Mouse (Mus musculus): Measurements from ENCODE around the gene Epn2. TPM values are rescaled to one million over a fixed set of nuclear protein-coding genes. Genes with fewer than 3 reads are reported as not detected.

Epn2 gene
- total RNA-seq (2021) (10 to 100 TPM; 20.6 to 29.5 TPM), polyA plus RNA-seq (2012; rRNA removed) (18.2 and 18.6 TPM in 2 replicates)
- long read RNA-seq, full-length matches to known transcripts: 11 of 21 reads
- long read RNA-seq, partial matches to known transcripts: 6 of 21 reads
- long read RNA-seq, other reads (novel, unspliced or antisense): 4 of 21 reads

DNA sequence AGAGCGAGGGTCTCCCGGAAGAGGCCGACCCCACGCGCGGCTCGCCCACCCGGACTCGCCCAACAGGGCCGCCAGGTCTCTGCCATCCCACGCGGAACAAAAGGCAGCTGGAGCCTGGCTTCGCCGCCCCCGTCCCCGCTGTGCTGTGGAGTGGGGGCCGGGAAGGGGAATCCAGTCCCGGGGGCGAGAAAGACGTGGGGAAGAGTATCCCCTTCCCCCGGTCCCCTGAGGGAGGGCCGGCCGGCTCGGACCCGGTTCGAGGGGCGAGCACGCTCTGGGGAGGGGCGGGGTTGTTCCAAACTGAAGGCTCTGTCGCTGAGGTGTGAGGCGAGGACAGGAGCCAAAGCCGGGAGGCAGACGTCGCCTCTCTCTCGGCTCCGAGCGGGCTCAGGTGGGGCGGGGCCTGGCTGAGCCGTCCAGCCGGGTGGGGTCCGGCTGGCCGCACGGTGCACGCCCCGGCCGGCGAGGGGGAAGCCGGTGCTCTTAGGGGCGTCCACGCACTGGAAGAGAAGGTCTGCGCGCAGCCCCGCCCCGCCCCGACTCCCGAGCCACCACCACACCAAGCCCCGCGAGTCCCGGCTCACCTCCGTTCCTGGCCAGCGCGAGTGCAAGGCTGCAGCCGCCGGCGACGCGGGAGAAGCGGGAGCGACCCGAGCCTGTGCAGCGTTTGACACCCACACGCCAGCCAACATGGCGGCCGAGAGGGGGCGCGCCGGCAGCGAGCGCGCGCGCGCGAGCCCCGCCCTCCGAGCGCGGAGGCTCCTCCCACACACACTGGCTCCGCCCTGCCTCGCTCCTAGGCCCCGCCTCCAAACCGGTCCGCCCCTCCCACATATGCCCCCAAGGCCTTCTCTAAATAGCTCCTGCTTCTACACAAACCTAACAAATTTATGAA, at the start of gene Epn2:
Epn2 (minus strand) TSS at position 705 of the 895 bp plus-strand sequence.
- DNase-seq: peak; percentile 85

GRCm38 (mm10) chr11:61626509-61626908, 47.0 kb upstream of the Epn2 start:
- DNase-seq: no peak

DNA sequence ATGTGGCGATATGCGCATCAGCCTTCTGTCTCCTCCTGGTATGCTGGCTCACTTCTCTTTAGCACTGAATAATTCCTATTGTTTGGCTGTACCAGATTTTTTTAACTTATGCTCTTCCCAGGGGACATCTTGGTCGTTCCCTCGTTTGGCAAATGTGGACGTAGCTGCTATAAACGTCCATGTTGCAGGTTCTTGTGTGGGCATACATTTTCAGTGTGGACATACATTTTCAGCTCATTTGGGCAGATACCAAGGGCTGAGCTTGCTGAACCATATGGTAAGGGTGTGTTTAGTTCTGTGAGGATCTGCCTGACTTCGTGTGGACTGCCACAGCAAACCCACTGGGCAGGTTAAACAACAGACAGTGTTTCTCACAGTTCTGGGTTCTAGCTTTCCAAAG, 45.6 kb upstream of the Epn2 start:
- DNase-seq: no peak

- no peak for DNase-seq
These were observed 41.3 kb upstream of the Epn2 start for GRCm38 (mm10) chr11:61620762-61621161.

GRCm38 (mm10) chr11:61620254-61620670, 40.8 kb upstream of the Epn2 start:
- peak; percentile 80 for DNase-seq

- DNase-seq: peak; percentile 71
These were observed 40.3 kb upstream of the Epn2 start for GRCm38 (mm10) chr11:61619791-61620241.

DNA sequence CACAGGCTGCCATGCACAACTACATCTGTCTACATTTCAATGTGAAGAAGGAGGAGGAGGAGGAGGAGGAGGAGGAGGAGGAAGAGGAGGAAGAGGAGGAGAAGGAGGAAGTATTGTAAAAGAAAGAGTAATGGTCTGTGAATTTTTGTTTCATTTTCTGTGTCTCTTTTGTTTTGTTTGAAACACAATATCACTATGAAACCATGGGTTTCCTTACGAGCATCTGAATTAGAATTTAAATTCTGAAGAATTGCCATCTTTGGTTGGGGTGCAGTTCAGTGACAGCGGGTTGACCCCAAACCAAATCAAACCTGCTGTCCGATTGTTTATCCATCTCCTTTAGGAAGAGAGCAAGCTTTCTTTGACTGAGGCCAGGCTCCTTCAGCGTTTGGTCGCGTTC, 39.9 kb upstream of the Epn2 start:
- DNase-seq: no peak

DNA sequence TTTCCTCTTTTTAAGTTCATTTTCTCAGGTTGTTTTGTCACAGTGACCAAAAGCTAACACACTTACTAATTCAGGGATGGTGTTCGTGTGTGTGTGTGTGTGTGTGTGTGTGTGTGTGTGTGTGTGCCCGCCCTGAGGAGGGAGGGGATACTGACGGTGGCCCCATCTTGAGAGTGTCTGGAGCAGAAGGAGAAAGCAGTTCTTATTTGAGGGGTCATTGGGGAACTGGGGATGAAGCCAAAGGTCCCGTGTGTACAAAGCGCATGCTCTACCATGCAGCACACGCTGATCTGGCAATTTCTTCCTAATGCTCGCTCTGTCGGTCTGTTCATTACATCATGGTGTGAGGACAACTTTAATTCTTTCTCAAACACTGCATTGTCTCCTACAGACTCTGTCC, 39.1 kb upstream of the Epn2 start:
- no peak for DNase-seq

DNA sequence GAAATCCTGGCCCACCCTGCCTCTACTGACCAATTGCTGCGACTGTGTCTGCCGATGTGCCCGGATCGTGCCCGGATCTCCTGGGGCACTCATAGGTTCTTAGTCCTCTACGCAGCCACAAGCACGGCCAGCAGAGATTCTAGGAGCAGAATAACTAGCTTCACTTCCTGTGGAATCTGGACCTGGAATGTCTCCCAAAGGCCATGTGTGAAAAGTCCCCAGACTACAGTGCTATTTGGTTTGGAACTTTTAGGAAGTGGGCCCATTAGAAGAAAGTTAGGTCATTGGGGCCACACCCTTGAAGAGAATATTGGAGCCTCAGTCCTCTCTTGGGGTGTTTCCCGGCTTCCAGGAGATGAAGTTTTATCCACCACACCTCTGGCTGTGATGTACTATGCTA, 38.6 kb upstream of the Epn2 start:
- DNase-seq: no peak

DNA sequence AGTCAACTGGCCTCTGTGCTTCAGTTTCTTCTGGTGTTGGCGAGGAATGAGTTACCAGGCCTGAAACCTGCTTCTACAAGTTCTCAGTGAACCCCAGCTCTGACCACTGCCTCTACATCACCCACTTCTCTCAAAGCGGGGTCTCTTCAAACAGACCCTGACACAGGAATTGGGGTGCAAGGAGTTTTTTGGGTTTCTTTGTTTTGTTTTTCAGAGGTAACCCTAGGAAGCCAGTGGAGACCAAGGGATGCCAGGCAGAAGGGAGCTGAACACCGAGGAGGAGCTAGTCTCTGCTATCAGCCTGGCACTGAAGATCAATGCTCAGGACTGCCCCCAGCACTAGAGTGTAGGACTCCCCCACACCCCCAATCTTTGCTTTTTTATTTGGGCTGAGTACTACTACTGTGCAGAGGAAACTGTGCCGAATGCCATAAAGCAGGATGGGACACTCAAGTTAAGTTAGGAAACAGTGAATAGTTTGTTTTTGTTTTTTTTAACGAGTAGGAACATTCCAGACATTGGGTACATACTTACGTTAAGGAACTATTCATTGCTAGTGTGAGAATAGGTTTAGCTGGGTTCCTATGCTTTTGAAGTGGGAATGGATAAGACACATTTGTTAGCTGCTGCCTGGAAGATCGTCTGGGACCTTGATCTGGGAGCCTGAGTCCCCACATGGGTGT, 37.9 kb upstream of the Epn2 start:
- no peak for DNase-seq

DNA sequence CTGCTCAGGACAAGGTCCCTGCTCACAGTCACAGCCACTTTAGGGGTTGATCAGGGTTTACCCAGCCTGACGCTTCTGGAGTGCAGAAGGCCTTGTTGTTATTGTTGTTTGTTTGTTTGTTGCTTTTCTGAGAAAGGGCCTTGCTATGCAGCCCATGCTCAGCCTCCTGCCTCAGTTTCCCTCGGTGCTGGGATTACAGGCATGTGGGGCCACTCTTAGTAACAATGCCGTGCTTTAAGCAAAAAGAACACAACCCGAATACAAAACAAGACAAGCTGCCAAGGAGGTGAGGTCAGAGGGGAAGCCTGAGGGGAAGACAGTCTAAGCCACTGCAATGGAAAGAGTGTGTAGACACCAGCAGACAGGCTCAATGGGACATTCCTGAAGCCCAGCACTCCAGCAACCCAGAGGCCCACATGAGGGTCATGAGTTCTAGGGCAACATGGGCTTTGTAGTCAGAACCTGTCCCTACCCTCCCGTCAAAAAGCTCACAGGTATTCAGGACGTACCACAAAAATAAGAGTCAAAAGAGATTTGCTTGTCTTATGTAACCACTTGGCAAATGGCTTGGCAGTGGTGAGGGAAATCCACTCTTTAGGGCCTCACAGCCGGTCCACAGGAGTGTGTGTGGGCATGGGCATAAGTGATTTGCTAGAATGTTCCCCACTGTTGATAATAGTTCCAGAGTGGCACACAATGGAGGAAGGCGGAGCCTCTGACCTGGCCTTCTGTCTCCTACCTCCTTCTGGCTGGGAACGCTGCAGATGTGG, 37.2 kb upstream of the Epn2 start:
- no peak for DNase-seq

DNA sequence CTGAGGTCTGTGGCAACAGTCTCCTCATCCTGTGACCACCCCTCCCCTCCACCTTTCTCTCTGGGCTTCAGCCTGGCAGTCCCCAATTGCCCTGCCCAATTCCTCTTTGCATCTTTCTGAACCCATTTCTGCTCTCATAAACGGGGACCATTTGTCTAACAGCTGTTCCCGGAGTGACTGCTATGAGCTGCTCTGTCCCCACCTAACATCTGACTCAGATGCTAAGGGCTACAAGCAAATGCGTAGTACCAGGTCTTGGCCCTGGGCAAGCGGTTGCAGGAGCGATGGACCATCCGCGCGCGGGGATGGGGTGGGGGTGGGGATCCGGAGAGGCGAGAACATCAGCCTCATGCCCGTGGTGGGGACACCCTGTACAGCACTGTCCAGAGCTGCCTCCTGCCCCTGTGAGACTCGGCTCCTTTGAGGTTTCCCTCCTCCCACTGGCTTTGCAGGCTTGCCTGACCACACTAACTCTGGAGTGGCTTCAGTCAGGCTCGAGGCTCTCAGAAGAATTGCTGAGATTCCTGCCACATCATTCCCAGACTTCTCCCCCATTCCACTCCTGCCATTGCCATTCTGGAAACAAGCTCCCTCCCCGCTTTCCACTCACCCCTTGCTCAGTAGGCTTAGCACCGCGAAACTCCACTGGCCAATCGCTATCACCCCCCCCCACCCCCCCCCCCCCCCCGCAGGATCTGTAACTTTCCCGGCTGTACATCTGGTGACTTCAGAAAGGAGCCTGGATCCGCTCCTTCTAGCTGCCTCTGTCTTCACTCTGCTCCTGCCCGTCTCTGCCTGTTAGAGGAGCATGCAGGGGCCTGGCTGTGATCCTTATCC, 36.4 kb upstream of the Epn2 start:
- DNase-seq: peak; percentile 11

- DNase-seq: no peak
These were observed 34.9 kb upstream of the Epn2 start for GRCm38 (mm10) chr11:61614401-61614800.

DNA sequence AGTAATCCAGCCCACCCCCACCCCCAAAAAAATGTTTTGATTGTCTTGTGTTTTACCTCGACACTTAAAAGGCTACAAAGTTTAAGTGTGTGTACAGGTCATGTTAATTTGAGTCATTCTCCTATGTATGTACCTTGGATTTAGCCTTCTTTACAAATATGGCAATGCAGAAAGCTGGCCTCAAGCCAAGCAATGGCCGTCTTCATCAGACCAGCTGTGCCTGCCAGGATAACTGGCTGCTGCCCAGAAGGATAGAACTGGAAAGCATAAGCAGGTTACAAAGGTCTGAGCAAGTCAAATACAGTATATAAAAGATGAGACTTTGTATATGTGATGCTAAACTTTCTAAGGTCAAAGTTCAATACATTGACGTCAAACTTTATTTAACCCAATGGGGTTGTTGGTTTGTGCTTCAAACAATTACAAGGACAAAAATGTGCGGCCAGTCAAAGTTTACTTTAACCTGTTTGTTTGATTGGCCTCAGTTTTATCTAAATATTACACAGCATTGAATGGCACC, 32.7 kb upstream of the Epn2 start:
- no peak for DNase-seq

GRCm38 (mm10) chr11:61611197-61611596, 31.7 kb upstream of the Epn2 start:
- no peak for DNase-seq

GRCm38 (mm10) chr11:61608072-61608471, 28.6 kb upstream of the Epn2 start:
- peak; percentile 29 for DNase-seq

DNA sequence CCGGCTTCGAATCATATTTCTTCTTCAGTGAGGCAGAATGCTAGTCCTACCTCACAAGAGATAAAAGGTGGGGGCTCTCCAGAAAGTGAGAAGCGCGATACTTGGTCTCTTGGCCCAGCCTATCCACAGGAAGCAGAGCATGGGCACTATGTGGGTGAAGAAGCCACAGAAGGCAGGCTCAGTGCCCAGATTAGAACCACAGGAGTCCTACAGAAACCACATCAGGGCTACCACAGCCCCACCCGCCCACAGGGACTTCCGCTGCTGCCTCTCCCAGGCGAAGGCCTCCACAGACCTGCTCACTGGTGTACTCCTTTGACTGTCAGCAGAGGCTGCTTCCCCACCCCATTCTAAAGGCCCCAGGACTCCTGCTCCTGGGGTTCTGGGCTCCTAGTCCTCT, 23.2 kb upstream of the Epn2 start:
- peak; percentile 17 for DNase-seq

DNA sequence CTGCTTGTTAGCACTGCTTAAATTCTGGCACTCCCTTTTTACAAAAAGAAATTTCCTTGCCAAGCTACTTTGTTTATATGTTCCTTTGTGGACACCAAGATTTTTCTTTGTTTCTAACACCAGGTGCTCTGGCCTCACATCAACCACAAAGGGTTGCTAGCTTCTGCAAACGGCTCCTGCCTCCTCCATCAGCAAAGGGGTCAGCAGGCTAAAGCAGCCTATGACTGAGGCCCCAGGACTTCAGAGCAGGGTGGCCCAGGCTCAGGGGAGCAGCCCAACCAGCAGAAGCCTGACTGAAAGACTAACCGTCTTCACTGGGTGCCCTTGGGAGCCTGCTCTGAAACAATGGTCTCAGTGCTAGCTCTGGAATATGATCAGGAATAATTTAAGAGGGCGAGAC, 22.0 kb upstream of the Epn2 start:
- no peak for DNase-seq

GRCm38 (mm10) chr11:61598367-61598766, 18.9 kb upstream of the Epn2 start:
- no peak for DNase-seq

DNA sequence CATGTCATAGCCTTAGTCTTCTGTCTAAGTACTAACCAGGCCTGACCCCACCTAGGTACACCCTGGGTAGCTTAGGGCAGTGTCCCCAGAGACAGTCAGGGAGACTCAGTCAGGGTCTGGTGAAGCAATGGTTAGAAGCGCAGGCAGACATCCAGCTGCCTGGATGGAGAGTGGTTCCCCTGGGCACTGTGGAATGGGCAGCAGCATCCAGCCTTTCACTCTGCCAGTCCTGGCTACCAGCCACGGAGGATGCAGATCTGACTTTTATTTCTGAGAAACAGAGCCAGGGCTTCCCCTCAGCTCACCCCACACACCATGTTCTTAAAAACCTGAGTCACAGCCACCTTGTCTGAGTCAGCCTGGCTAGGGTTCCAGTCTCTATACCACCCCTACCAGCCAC, 18.0 kb upstream of the Epn2 start:
- DNase-seq: peak; percentile 48

DNA sequence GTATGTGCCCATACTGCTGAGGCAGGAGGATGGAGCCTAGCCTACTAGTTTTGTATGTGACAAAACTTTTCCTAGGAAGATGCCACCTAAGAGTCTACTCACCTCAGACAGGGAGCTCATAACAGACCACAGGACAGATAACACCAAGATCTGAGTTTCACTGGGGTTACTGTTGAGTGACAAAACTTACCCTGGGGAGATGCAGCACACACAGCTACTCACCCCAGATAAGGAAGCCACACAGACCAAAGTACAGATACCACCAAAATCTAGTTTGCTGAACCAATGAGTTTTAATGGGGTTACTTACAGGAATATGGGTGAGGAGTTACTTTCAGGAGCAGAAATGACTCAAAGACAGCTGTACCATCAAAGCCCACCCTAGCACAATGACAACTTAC, 13.6 kb upstream of the Epn2 start:
- DNase-seq: no peak
